Mouse (Mus musculus): ENCODE results near the gene Mark3. TPM values are rescaled to one million over a fixed set of nuclear protein-coding genes. Genes with fewer than 3 reads are reported as not detected.

Mark3 gene
- polyA plus RNA-seq, 1 experiment from 2014 or later: 26.4 TPM

DNA sequence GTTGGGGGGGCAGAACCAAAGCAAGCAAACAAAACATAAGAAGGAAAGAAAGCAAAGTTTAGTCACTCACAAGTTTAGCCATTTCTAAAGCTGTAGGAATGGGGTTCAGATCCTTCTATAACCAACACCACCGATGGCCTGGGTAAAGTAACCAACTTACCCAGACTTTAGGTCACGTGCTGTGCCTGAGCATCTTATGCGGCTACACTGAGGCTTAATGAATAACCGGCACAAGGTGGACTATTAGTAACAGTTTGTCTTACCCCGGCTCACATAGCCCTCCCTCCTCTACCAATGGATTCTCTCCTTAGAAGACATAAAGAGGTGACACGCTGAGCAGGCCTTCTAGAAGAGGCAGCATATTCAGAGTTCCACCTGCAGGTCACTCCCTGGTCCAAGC, 1.0 kb upstream of the Mark3 start:
- H3K4me1 ChIP-seq (ENCODE audit: control insufficient read depth, insufficient read depth, low read depth, low read length): peaks cover 24% of the 10 kb centered on the region
- no peak for ATAC-seq
- peak overlapping the region; percentile 89 for H3K9ac ChIP-seq (ENCODE audit: low read depth, low read length)
- H3K4me2 ChIP-seq (ENCODE audit: low read length): peak overlapping the region; percentile 81
- peak overlapping the region; percentile 96; the same call in 1 of the 2 replicates for H3K27ac ChIP-seq (ENCODE audit: low read depth, low read length)
- no peaks in the 10 kb centered on the region for H3K27me3 ChIP-seq (replicated peaks; ENCODE audit: control insufficient read depth, insufficient read depth, low read length)
- H3K4me3 ChIP-seq (ENCODE audit: low read length): peak overlapping the region; percentile 76
- 32% methylated on average over 6 of the region's 6 CpGs for WGBS
- no peaks in the 10 kb centered on the region for H3K36me3 ChIP-seq (ENCODE audit: control insufficient read depth, insufficient read depth, low read length)
- no peaks in the 10 kb centered on the region for H3K9me3 ChIP-seq (ENCODE audit: control insufficient read depth, low read length)

DNA sequence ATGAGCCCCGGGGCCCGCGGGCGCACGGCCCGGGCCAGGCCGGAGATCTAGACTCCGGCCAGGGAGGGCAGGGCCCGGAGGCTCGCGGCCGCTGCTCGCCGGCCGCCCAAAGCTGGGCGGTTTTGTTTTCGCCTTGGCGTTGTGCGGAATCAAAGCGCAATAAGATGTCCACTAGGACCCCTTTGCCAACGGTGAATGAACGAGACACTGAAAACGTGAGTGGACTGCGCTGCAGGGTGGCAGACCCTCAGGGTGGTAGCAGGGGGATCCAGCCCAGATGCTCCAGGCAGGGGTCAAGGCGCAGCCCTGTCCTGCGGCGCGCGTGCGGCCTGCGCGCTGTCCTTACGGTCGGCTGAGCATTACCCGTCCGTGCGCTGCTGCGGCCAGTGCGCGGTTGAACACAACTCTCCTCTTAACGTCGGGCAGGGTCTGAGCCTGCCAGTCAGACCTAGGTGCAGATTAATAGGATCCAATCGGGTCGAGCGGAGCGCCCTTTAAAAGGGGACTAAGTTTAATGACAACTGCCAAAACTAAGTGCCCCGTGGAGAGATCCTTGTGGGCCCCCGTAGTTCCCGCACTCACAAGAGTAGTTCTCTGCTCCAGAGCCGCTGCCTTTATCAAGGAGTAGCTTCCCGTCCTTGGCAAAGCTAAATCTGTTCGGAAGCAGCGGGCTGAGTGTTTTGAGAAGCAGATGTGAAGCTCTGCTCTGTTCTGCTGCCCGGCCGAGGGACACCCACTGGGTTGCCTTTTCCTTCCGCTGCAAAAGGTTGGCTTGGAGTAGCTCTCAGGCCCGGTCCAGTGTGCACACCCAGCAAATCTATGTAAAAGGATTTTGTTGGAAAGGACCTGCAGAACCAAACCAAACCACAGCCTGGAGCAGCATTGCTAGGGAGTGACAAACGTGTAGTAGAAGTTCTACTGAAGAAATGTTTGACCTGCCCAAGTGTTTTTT, 840 bp downstream of the Mark3 start:
- Histone ChIP-seq H3K4me1 (ENCODE audit: control insufficient read depth, insufficient read depth, low read depth, low read length) (peaks cover 24% of the 10 kb centered on the region), H3K4me2 (ENCODE audit: low read length) (peak overlapping the region; percentile 87), H3K27me3 (replicated peaks; ENCODE audit: control insufficient read depth, insufficient read depth, low read length) (no peaks in the 10 kb centered on the region), H3K9me3 (ENCODE audit: control insufficient read depth, low read length) (no peaks in the 10 kb centered on the region), H3K36me3 (ENCODE audit: control insufficient read depth, insufficient read depth, low read length) (no peaks in the 10 kb centered on the region), H3K4me3 (ENCODE audit: low read length) (peak overlapping the region; percentile 76), H3K27ac (ENCODE audit: low read depth, low read length) (peak overlapping the region; percentile 96), H3K9ac (ENCODE audit: low read depth, low read length) (peak overlapping the region; percentile 89)
- peak; percentile 38 for ATAC-seq
- under 1% methylated on average over 58 of the region's 58 CpGs for WGBS

DNA sequence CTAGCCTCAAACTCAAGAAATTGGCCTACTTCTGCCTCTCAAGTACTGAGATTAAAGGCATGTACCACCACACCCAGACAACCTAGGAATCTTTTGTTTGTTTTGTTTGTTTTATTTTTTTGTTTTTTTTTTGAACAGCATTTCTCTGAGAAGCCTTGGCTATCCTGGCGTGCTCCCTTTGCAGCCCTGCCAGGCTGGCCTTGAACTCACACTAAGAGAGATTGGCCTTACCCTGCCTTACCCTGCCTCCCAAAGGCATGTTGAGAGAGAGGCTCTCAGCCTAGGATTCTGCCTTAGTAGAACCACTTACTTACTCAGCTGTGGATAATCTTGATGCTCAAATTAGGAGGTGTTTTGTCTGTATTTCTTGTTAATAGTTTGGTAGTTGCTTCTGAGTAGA, 8.7 kb downstream of the Mark3 start:
- WGBS: 86% methylated on average over 1 of the region's 1 CpGs
- no peaks in the 10 kb centered on the region; the same call in 1 of the 2 replicates for H3K4me1 ChIP-seq (ENCODE audit: control insufficient read depth, insufficient read depth, low read depth, low read length)
- H3K4me2 ChIP-seq (ENCODE audit: low read length): no peak overlapping the region

DNA sequence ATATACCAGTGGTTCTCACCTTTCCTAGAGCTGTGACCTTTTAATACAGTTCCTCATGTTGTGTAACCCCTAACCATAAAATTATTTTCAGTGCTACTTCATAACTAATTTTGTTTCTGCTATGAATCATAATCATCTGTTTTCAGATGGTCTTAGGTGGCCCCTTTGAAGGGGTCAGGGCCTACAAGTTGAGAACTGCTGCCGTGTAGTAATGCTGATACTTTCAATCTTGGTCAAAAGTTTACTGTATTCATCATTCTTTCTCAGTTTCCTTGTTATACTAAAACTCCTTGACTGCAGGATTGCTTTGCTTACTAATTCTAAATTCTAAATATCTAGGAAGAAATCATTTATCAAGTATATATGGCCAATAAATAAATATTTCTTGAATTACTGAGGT, 10.1 kb downstream of the Mark3 start:
- Histone ChIP-seq H3K27ac (ENCODE audit: low read depth, low read length) (no peak overlapping the region), H3K9ac (ENCODE audit: low read depth, low read length) (no peak overlapping the region), H3K4me3 (ENCODE audit: low read length) (no peak overlapping the region), H3K9me3 (ENCODE audit: control insufficient read depth, low read length) (no peaks in the 10 kb centered on the region), H3K36me3 (ENCODE audit: control insufficient read depth, insufficient read depth, low read length) (no peaks in the 10 kb centered on the region), H3K4me1 (ENCODE audit: control insufficient read depth, insufficient read depth, low read depth, low read length) (no peaks in the 10 kb centered on the region; the same call in 1 of the 2 replicates), H3K4me2 (ENCODE audit: low read length) (no peak overlapping the region), H3K27me3 (replicated peaks; ENCODE audit: control insufficient read depth, insufficient read depth, low read length) (no peaks in the 10 kb centered on the region)
- WGBS: 76% methylated on average over 1 of the region's 1 CpGs
- no peak for ATAC-seq

More for the DNA sequence above, 8.7 kb downstream of the Mark3 start:
- Histone ChIP-seq H3K4me3 (ENCODE audit: low read length) (no peak overlapping the region), H3K9me3 (ENCODE audit: control insufficient read depth, low read length) (no peaks in the 10 kb centered on the region), H3K9ac (ENCODE audit: low read depth, low read length) (no peak overlapping the region), H3K27ac (ENCODE audit: low read depth, low read length) (no peak overlapping the region), H3K27me3 (replicated peaks; ENCODE audit: control insufficient read depth, insufficient read depth, low read length) (no peaks in the 10 kb centered on the region), H3K36me3 (ENCODE audit: control insufficient read depth, insufficient read depth, low read length) (no peaks in the 10 kb centered on the region)
- ATAC-seq: no peak

DNA sequence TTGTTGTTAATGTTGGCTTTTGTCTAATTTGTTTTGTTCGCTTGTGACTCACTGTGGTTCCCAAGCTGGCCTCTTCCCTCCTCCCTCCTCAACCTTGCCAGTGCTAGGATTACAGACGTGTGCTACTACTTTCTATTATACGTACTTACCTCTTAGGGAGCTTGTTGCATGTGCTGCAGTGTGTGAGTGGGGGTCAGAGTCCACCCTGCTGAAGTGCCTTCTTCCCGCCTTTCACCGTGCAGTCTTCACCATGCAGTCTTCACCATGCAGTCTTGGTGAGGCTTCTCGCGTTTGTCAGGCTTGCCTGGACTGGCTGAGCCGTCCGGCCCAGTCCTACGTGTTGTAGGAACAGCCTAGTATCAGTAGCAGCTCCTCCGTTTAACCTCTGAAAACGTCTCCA, 12.9 kb downstream of the Mark3 start:
- Histone ChIP-seq H3K9ac (ENCODE audit: low read depth, low read length) (no peak overlapping the region), H3K27me3 (replicated peaks; ENCODE audit: control insufficient read depth, insufficient read depth, low read length) (no peaks in the 10 kb centered on the region), H3K9me3 (ENCODE audit: control insufficient read depth, low read length) (no peaks in the 10 kb centered on the region), H3K4me2 (ENCODE audit: low read length) (no peak overlapping the region), H3K4me1 (ENCODE audit: control insufficient read depth, insufficient read depth, low read depth, low read length) (no peaks in the 10 kb centered on the region; the same call in 1 of the 2 replicates), H3K27ac (ENCODE audit: low read depth, low read length) (no peak overlapping the region), H3K4me3 (ENCODE audit: low read length) (no peak overlapping the region), H3K36me3 (ENCODE audit: control insufficient read depth, insufficient read depth, low read length) (no peaks in the 10 kb centered on the region)
- WGBS: 85% methylated on average over 12 of the region's 12 CpGs
- ATAC-seq: no peak

DNA sequence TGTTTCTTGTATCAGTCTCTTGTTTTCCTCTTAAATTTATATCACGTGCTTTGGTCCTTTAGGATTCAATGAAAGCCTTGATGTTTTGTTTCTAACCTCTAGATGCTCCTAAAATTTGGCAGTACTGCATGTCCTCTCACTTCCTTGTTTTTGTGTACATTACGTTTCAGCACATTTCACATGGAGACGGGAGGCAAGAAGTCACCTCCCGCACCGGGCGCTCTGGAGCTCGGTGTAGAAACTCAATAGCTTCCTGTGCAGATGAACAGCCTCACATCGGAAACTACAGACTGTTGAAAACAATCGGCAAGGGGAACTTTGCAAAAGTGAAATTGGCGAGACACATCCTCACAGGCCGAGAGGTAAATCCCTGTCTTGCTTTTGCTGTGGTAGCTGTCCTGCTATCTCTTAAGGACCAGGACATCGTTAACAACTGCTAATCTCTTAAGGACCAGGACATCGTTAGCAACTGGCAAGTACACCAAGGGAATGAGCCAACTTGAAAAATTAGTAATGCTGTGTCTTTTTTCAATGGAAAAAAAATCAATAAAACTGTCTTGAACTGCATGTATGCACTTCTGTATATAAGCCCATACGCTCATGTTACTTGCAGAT, 18.2 kb downstream of the Mark3 start:
- Histone ChIP-seq H3K4me3 (ENCODE audit: low read length) (no peak overlapping the region), H3K9me3 (ENCODE audit: control insufficient read depth, low read length) (no peaks in the 10 kb centered on the region), H3K27ac (ENCODE audit: low read depth, low read length) (no peak overlapping the region), H3K4me2 (ENCODE audit: low read length) (no peak overlapping the region), H3K9ac (ENCODE audit: low read depth, low read length) (no peak overlapping the region), H3K27me3 (replicated peaks; ENCODE audit: control insufficient read depth, insufficient read depth, low read length) (no peaks in the 10 kb centered on the region), H3K36me3 (ENCODE audit: control insufficient read depth, insufficient read depth, low read length) (peaks cover 3% of the 10 kb centered on the region), H3K4me1 (ENCODE audit: control insufficient read depth, insufficient read depth, low read depth, low read length) (no peaks in the 10 kb centered on the region)
- 80% methylated on average over 14 of the region's 14 CpGs for WGBS
- no peak for ATAC-seq

DNA sequence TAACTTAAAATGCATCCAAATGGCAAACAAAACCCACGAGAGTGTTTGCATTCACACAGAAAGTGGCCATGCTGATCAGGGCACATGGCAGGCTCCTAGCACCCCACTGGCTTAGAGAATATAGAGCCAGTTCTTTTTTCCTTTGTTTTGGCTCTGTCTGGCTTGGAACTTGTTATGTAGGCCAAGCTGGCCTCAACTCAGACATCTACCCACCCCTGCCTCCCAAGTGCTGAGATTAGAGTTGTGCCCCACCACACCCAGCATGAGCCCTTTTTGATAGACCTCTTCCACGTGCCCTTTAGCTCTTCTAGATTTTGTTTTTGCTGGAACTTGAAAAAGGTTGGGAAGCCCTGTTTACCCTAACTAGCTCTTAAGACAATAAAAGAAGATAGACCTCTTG, 19.5 kb downstream of the Mark3 start:
- Histone ChIP-seq H3K4me2 (ENCODE audit: low read length) (no peak overlapping the region), H3K4me1 (ENCODE audit: control insufficient read depth, insufficient read depth, low read depth, low read length) (no peaks in the 10 kb centered on the region), H3K9me3 (ENCODE audit: control insufficient read depth, low read length) (no peaks in the 10 kb centered on the region), H3K27me3 (replicated peaks; ENCODE audit: control insufficient read depth, insufficient read depth, low read length) (no peaks in the 10 kb centered on the region), H3K27ac (ENCODE audit: low read depth, low read length) (no peak overlapping the region), H3K9ac (ENCODE audit: low read depth, low read length) (no peak overlapping the region), H3K4me3 (ENCODE audit: low read length) (no peak overlapping the region), H3K36me3 (ENCODE audit: control insufficient read depth, insufficient read depth, low read length) (peaks cover 3% of the 10 kb centered on the region)
- ATAC-seq: no peak
- WGBS: 71% methylated on average over 2 of the region's 2 CpGs

DNA sequence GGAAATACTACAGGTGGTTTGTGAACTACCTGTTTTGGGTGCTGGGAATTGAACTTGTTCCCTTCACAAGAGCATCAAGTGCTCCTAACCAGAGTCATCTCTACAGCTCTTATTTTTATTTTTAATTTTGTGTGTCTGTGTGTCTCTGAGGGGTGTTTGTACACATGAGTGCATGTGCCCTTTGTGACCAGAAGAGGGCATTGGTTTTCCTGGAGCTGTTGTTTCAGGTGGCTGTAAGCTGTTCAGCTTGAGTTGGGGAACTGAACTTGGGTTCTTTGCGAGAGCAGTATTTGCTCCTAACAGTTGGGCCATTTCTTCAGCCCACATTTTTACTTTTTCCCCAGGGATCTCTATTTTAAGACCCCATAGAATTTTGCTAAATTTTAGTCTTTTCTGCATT, 23.0 kb downstream of the Mark3 start:
- no peaks in the 10 kb centered on the region for H3K27me3 ChIP-seq (replicated peaks; ENCODE audit: control insufficient read depth, insufficient read depth, low read length)
- peaks cover 6% of the 10 kb centered on the region for H3K36me3 ChIP-seq (ENCODE audit: control insufficient read depth, insufficient read depth, low read length)
- no peak overlapping the region for H3K27ac ChIP-seq (ENCODE audit: low read depth, low read length)
- H3K4me3 ChIP-seq (ENCODE audit: low read length): no peak overlapping the region
- H3K4me2 ChIP-seq (ENCODE audit: low read length): no peak overlapping the region
- 93% methylated on average over 1 of the region's 1 CpGs for WGBS
- no peak overlapping the region for H3K9ac ChIP-seq (ENCODE audit: low read depth, low read length)
- ATAC-seq: no peak
- no peaks in the 10 kb centered on the region for H3K9me3 ChIP-seq (ENCODE audit: control insufficient read depth, low read length)
- H3K4me1 ChIP-seq (ENCODE audit: control insufficient read depth, insufficient read depth, low read depth, low read length): no peaks in the 10 kb centered on the region

DNA sequence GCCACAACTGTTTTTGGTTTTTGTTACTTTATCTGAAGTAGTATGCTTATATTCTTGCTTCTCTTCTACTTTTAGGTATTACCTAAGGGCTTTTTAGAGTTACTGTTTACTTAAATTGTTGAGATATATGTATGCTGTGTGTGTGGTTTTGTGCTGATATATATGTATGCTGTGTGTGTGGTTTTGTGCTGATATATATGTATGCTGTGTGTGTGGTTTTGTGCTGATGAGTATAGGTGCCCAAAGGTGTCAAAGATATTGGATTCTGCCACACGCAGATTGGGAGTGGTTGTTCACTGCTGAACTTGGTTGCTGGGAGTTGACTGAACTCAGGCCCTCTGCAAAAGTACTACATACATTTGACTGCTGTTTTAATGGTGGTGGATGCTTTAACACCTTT, 24.6 kb downstream of the Mark3 start:
- no peaks in the 10 kb centered on the region for H3K27me3 ChIP-seq (replicated peaks; ENCODE audit: control insufficient read depth, insufficient read depth, low read length)
- ATAC-seq: no peak
- no peak overlapping the region for H3K9ac ChIP-seq (ENCODE audit: low read depth, low read length)
- no peak overlapping the region for H3K4me2 ChIP-seq (ENCODE audit: low read length)
- H3K4me1 ChIP-seq (ENCODE audit: control insufficient read depth, insufficient read depth, low read depth, low read length): no peaks in the 10 kb centered on the region
- no peaks in the 10 kb centered on the region for H3K9me3 ChIP-seq (ENCODE audit: control insufficient read depth, low read length)
- no peak overlapping the region for H3K4me3 ChIP-seq (ENCODE audit: low read length)
- no peak overlapping the region for H3K27ac ChIP-seq (ENCODE audit: low read depth, low read length)
- 100% methylated on average over 1 of the region's 1 CpGs for WGBS
- peaks cover 6% of the 10 kb centered on the region for H3K36me3 ChIP-seq (ENCODE audit: control insufficient read depth, insufficient read depth, low read length)

Data from hindbrain, embryonic 16.5 days (tissue).